Mouse (Mus musculus) layer of hippocampus, postnatal 10 days (tissue): ENCODE data around the gene Mrgprb1. TPM values are rescaled to one million over a fixed set of nuclear protein-coding genes. Genes with fewer than 3 reads are reported as not detected.
"Not testable (repeated sequence)": the region's sequence is repeated elsewhere in the genome, so short reads cannot be mapped to it uniquely, and the experiment has no call there.

Experiments used
- DNase-seq, 2 experiments: peaks; one replicate each; pipeline ENCODE4 v3.0.0; 2021; ENCODE audit warnings: low spot score in 2 of 2
- long read RNA-seq: library from polyadenylated mRNA; stranded (forward); transcript quantifications from one replicate; pipeline ENCODE4 v2.0.0, GENCODE M21; 2023
- total RNA-seq, 2 experiments: library from RNA; stranded (reverse); gene quantifications; 2 replicates each; pipeline ENCODE4 v1.2.3; 2021

Mrgprb1 gene
- not detected for total RNA-seq
- long read RNA-seq: 0 reads

DNA sequence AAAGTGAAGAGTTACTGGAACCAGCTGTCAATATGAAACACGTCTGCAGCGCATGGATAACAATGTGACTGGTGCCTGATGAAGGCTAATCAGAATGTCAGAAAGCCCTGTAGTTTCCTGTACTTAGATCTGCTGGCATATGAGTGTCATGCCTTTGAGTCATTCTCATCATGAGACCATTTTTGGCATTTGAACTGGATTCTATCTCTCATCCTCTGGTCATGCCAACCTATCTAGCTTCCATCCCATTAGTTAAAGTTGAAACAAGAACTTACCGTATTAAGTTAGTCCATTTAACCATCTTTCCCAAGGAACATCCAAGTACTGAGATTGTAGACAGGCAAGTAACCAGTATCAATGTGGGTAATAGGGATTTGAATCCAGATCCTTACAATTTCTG lies at the start of gene Mrgprb1:
Gene Mrgprb1 (minus strand): TSS at position 101 of the 400 bp plus-strand sequence.
- DNase-seq: no peak

GRCm38 (mm10) chr7:48499221-48499620 lies 43.1 kb upstream of the Mrgprb1 start, which contains the start of gene Mrgprx2:
Mrgprx2 (minus strand) TSS chr7:48499321.
- no peak for DNase-seq

GRCm38 (mm10) chr7:48436581-48436980 lies 19.6 kb downstream of the Mrgprb1 start:
- DNase-seq: no peak

DNA sequence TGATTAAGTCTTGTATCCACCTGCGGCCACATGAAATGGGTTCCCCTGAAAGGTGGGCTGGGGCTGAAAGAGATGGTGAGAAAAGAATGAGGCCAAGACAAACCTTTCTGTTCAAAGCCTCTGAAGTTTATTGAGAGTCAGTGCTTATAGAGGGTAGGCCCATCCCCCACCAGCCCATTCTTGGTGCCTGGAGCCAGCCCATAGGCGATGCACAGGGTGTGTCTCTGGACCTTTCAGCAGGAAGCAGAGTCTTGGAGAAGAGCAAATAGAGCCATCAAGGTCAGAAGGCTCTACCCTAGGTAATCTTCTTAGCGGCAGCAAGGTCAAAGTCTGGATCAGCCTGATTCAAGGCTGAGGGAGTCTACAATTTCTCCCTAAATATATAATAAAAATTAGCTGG lies 20.2 kb downstream of the Mrgprb1 start:
- DNase-seq: not testable (repeated sequence)

Other genes with a start within 250 kb of the Mrgprb1 start
- not detected for gene Mrgprb8, start 67.8 kb downstream of the Mrgprb1 start, total RNA-seq
- gene Mrgprx2, start 43.0 kb upstream of the Mrgprb1 start, total RNA-seq: not detected
- not detected for gene Mrgprb2, start 101.7 kb upstream of the Mrgprb1 start, total RNA-seq
- not detected for gene Mrgprb3, start 187.5 kb upstream of the Mrgprb1 start, total RNA-seq